Mouse (Mus musculus): ENCODE results near the gene Pde11a. TPM values are rescaled to one million over a fixed set of nuclear protein-coding genes. Genes with fewer than 3 reads are reported as not detected.
A peak's percentile ranks its signal among the peaks of the same experiment; 100 is the strongest.

Gene Pde11a
- total RNA-seq, 1 experiment, result 0.27 TPM

GRCm38 (mm10) chr2:75960366-75961330 is 377.9 kb downstream of the Pde11a start:
- peak overlapping the region; percentile 48; the same call in 1 of the 2 replicates for H3K27ac ChIP-seq (ENCODE audit: insufficient read depth, low read depth, low read length, poor library complexity, severe bottlenecking)
- no peaks in the 10 kb centered on the region for H3K36me3 ChIP-seq (ENCODE audit: control insufficient read depth, insufficient read depth, low read length, poor library complexity, severe bottlenecking)
- DNase-seq (ENCODE audit: low read depth, low spot score), result peak; percentile 77
- H3K4me1 ChIP-seq (ENCODE audit: control insufficient read depth in 2 of 2, insufficient read depth in 2 of 2, low read length in 2 of 2, poor library complexity in 1 of 2), result peaks cover 11 to 19% of the 10 kb centered on the region in 2 experiments
- H3K4me3 ChIP-seq (ENCODE audit: insufficient read depth in 1 of 2, low read depth in 1 of 2, low read length in 2 of 2, poor library complexity in 1 of 2, severe bottlenecking in 1 of 2), result peak overlapping the region in 1 of 2 experiments; percentile 35; a peak in 2 of 4 replicates
- H3K9me3 ChIP-seq (ENCODE audit: control insufficient read depth, insufficient read depth, low read depth, low read length), result no peaks in the 10 kb centered on the region
- in situ Hi-C loops (cut with MboI; ENCODE audit: low sequenced_read_pairs in 2 of 2, unreplicated experiment in 2 of 2), result loop anchor here (10.0 to 25.0 kb wide), 2 partner anchors 176 to 348 kb away; no protein-coding TSS in a partner anchor
- TF ChIP-seq HCFC1 (IDR thresholded peaks at IDR 0.05; ENCODE audit: borderline replicate concordance, insufficient read depth, low read length), result no peak
- TF ChIP-seq ZNF384 (IDR thresholded peaks at IDR 0.05; ENCODE audit: low read depth, low read length), result no peak
- TF ChIP-seq ZC3H11A (IDR thresholded peaks at IDR 0.05; ENCODE audit: borderline replicate concordance, low read depth, low read length), result no peak
- no peak for TF ChIP-seq CHD2 (IDR thresholded peaks at IDR 0.05; ENCODE audit: low read depth, low read length)
- TF ChIP-seq MAFK (IDR thresholded peaks at IDR 0.05; ENCODE audit: insufficient read depth, low read depth, low read length), result no peak
- no peak overlapping the region; the same call in 1 of the 2 replicates for H3K9ac ChIP-seq (ENCODE audit: insufficient read depth, low read depth, low read length, poor library complexity, severe bottlenecking)

GRCm38 (mm10) chr2:75959850-75960365 is 378.7 kb downstream of the Pde11a start:
- Histone ChIP-seq H3K36me3 (ENCODE audit: control insufficient read depth, insufficient read depth, low read length, poor library complexity, severe bottlenecking) (no peaks in the 10 kb centered on the region), H3K9ac (ENCODE audit: insufficient read depth, low read depth, low read length, poor library complexity, severe bottlenecking) (0 out of 2 replicates have a peak overlapping the region, but pooled peaks have one; percentile 1), H3K9me3 (ENCODE audit: control insufficient read depth, insufficient read depth, low read depth, low read length) (no peaks in the 10 kb centered on the region), H3K27ac (ENCODE audit: insufficient read depth, low read depth, low read length, poor library complexity, severe bottlenecking) (peak overlapping the region; percentile 2; the same call in 1 of the 2 replicates), H3K4me1 (ENCODE audit: control insufficient read depth in 2 of 2, insufficient read depth in 2 of 2, low read length in 2 of 2, poor library complexity in 1 of 2) (peaks cover 10 to 20% of the 10 kb centered on the region in 2 experiments), H3K4me3 (ENCODE audit: insufficient read depth in 1 of 2, low read depth in 1 of 2, low read length in 2 of 2, poor library complexity in 1 of 2, severe bottlenecking in 1 of 2) (peak overlapping the region in 1 of 2 experiments; percentile 35; a peak in 2 of 4 replicates)
- no peak for DNase-seq (ENCODE audit: low read depth, low spot score)
- in situ Hi-C loops (cut with MboI; ENCODE audit: low sequenced_read_pairs in 2 of 2, unreplicated experiment in 2 of 2), result loop anchor here (10.0 to 25.0 kb wide), 2 partner anchors 175 to 348 kb away; no protein-coding TSS in a partner anchor
- TF ChIP-seq ZC3H11A (IDR thresholded peaks at IDR 0.05; ENCODE audit: borderline replicate concordance, low read depth, low read length), result no peak
- TF ChIP-seq MAFK (IDR thresholded peaks at IDR 0.05; ENCODE audit: insufficient read depth, low read depth, low read length), result no peak
- no peak; the same call in 1 of the 2 replicates for TF ChIP-seq ZNF384 (IDR thresholded peaks at IDR 0.05; ENCODE audit: low read depth, low read length)
- TF ChIP-seq CHD2 (IDR thresholded peaks at IDR 0.05; ENCODE audit: low read depth, low read length), result no peak
- no peak for TF ChIP-seq HCFC1 (IDR thresholded peaks at IDR 0.05; ENCODE audit: borderline replicate concordance, insufficient read depth, low read length)

GRCm38 (mm10) chr2:75959183-75959849 is 379.3 kb downstream of the Pde11a start:
- peaks cover 8 to 17% of the 10 kb centered on the region in 2 experiments for H3K4me1 ChIP-seq (ENCODE audit: control insufficient read depth in 2 of 2, insufficient read depth in 2 of 2, low read length in 2 of 2, poor library complexity in 1 of 2)
- no peak overlapping the region; the same call in 1 of the 2 replicates for H3K27ac ChIP-seq (ENCODE audit: insufficient read depth, low read depth, low read length, poor library complexity, severe bottlenecking)
- H3K9me3 ChIP-seq (ENCODE audit: control insufficient read depth, insufficient read depth, low read depth, low read length), result no peaks in the 10 kb centered on the region
- H3K36me3 ChIP-seq (ENCODE audit: control insufficient read depth, insufficient read depth, low read length, poor library complexity, severe bottlenecking), result no peaks in the 10 kb centered on the region
- DNase-seq (ENCODE audit: low read depth, low spot score), result no peak
- peak; percentile 92 for TF ChIP-seq ZNF384 (IDR thresholded peaks at IDR 0.05; ENCODE audit: low read depth, low read length)
- TF ChIP-seq MAFK (IDR thresholded peaks at IDR 0.05; ENCODE audit: insufficient read depth, low read depth, low read length), result no peak
- TF ChIP-seq CHD2 (IDR thresholded peaks at IDR 0.05; ENCODE audit: low read depth, low read length), result no peak
- peak overlapping the region; percentile 24 to 35; a peak in 3 of 4 replicates for H3K4me3 ChIP-seq (ENCODE audit: insufficient read depth in 1 of 2, low read depth in 1 of 2, low read length in 2 of 2, poor library complexity in 1 of 2, severe bottlenecking in 1 of 2)
- in situ Hi-C loops (cut with MboI; ENCODE audit: low sequenced_read_pairs in 2 of 2, unreplicated experiment in 2 of 2), result loop anchor here (25.0 kb wide), 1 partner anchor 347 kb away; no protein-coding TSS in a partner anchor
- 0 out of 2 replicates have a peak overlapping the region, but pooled peaks have one; percentile 30 for H3K9ac ChIP-seq (ENCODE audit: insufficient read depth, low read depth, low read length, poor library complexity, severe bottlenecking)

- no peak for DNase-seq (ENCODE audit: low read depth, low spot score)
- peaks cover 2 to 4% of the 10 kb centered on the region in 2 experiments for H3K4me1 ChIP-seq (ENCODE audit: control insufficient read depth in 2 of 2, insufficient read depth in 2 of 2, low read length in 2 of 2, poor library complexity in 1 of 2)
- TF ChIP-seq HCFC1 (IDR thresholded peaks at IDR 0.05; ENCODE audit: borderline replicate concordance, insufficient read depth, low read length) (no peak), ZNF384 (IDR thresholded peaks at IDR 0.05; ENCODE audit: low read depth, low read length) (no peak)
- H3K4me3 ChIP-seq (ENCODE audit: insufficient read depth in 1 of 2, low read depth in 1 of 2, low read length in 2 of 2, poor library complexity in 1 of 2, severe bottlenecking in 1 of 2), result no peak overlapping the region
- H3K27ac ChIP-seq (ENCODE audit: insufficient read depth, low read depth, low read length, poor library complexity, severe bottlenecking), result no peak overlapping the region
- no peak overlapping the region for H3K9ac ChIP-seq (ENCODE audit: insufficient read depth, low read depth, low read length, poor library complexity, severe bottlenecking)
- no peaks in the 10 kb centered on the region for H3K9me3 ChIP-seq (ENCODE audit: control insufficient read depth, insufficient read depth, low read depth, low read length)
- no peaks in the 10 kb centered on the region for H3K36me3 ChIP-seq (ENCODE audit: control insufficient read depth, insufficient read depth, low read length, poor library complexity, severe bottlenecking)
- in situ Hi-C loops (cut with MboI; ENCODE audit: low sequenced_read_pairs in 2 of 2, unreplicated experiment in 2 of 2), result loop anchor here (25.0 kb wide), 1 partner anchor 343 kb away; no protein-coding TSS in a partner anchor
Observed at GRCm38 (mm10) chr2:75955709-75956108, 382.9 kb downstream of the Pde11a start.
